Mouse (Mus musculus): ENCODE results near the gene Dnmt3b. TPM values are rescaled to one million over a fixed set of nuclear protein-coding genes. Genes with fewer than 3 reads are reported as not detected.

Gene Dnmt3b
- polyA plus RNA-seq (2014; fragmentation: Nextera tagmentation; extraction: Ambion mirVana), result 7.0 and 7.6 TPM in 2 replicates

- DNase-seq (ENCODE audit: low spot score) (peak; percentile 79), ATAC-seq (ENCODE audit: low read depth) (peak; percentile 88)
- WGBS, result 1% methylated on average over 17 of the region's 93 CpGs
- Histone ChIP-seq H3K9me3 (ENCODE audit: control insufficient read depth, low read length) (no peaks in the 10 kb centered on the region), H3K27me3 (replicated peaks; ENCODE audit: control insufficient read depth, insufficient read depth, low read length) (no peaks in the 10 kb centered on the region), H3K4me1 (ENCODE audit: control insufficient read depth, insufficient read depth, low read length) (peaks cover 5% of the 10 kb centered on the region; the same call in 1 of the 2 replicates), H3K27ac (replicated peaks; ENCODE audit: low read depth, low read length) (peak within 1 kb of the TSS; percentile 33; the same call in 1 of the 2 replicates), H3K4me3 (ENCODE audit: low read depth, low read length) (peak within 1 kb of the TSS; percentile 79), H3K36me3 (ENCODE audit: control insufficient read depth, insufficient read depth, low read length) (no peaks in the 10 kb centered on the region), H3K4me2 (ENCODE audit: low read depth, low read length) (peak within 1 kb of the TSS; percentile 95), H3K9ac (ENCODE audit: low read depth, low read length) (peak within 1 kb of the TSS; percentile 84)
These were observed at the start of gene Dnmt3b for GRCm38 (mm10) chr2:153649298-153650013. Dnmt3b (plus strand) TSS chr2:153649450.

GRCm38 (mm10) chr2:153600021-153600666 lies 49.1 kb upstream of the Dnmt3b start:
- Histone ChIP-seq H3K9ac (ENCODE audit: low read depth, low read length) (no peak overlapping the region), H3K4me3 (ENCODE audit: low read depth, low read length) (no peak overlapping the region), H3K27me3 (replicated peaks; ENCODE audit: control insufficient read depth, insufficient read depth, low read length) (no peaks in the 10 kb centered on the region), H3K27ac (replicated peaks; ENCODE audit: low read depth, low read length) (no peak overlapping the region), H3K9me3 (ENCODE audit: control insufficient read depth, low read length) (no peaks in the 10 kb centered on the region), H3K4me1 (ENCODE audit: control insufficient read depth, insufficient read depth, low read length) (no peaks in the 10 kb centered on the region), H3K4me2 (ENCODE audit: low read depth, low read length) (no peak overlapping the region), H3K36me3 (ENCODE audit: control insufficient read depth, insufficient read depth, low read length) (no peaks in the 10 kb centered on the region)
- 58% methylated on average over 6 of the region's 6 CpGs for WGBS
- ATAC-seq (ENCODE audit: low read depth) (peak; percentile 57; the same call in 1 of the 2 replicates), DNase-seq (ENCODE audit: low spot score) (peak; percentile 43)

GRCm38 (mm10) chr2:153600667-153601648 lies 48.3 kb upstream of the Dnmt3b start:
- no peaks in the 10 kb centered on the region for H3K9me3 ChIP-seq (ENCODE audit: control insufficient read depth, low read length)
- H3K4me3 ChIP-seq (ENCODE audit: low read depth, low read length), result no peak overlapping the region
- no peak for DNase-seq (ENCODE audit: low spot score)
- no peaks in the 10 kb centered on the region for H3K36me3 ChIP-seq (ENCODE audit: control insufficient read depth, insufficient read depth, low read length)
- no peaks in the 10 kb centered on the region for H3K4me1 ChIP-seq (ENCODE audit: control insufficient read depth, insufficient read depth, low read length)
- WGBS, result 59% methylated on average over 16 of the region's 16 CpGs
- no peak overlapping the region for H3K27ac ChIP-seq (replicated peaks; ENCODE audit: low read depth, low read length)
- no peak for ATAC-seq (ENCODE audit: low read depth)
- no peak overlapping the region for H3K9ac ChIP-seq (ENCODE audit: low read depth, low read length)
- no peak overlapping the region for H3K4me2 ChIP-seq (ENCODE audit: low read depth, low read length)
- no peaks in the 10 kb centered on the region for H3K27me3 ChIP-seq (replicated peaks; ENCODE audit: control insufficient read depth, insufficient read depth, low read length)

GRCm38 (mm10) chr2:153603724-153604123 lies 45.5 kb upstream of the Dnmt3b start:
- DNase-seq (ENCODE audit: low spot score), result no peak
- 45% methylated on average over 4 of the region's 4 CpGs for WGBS

GRCm38 (mm10) chr2:153606421-153606820 lies 42.8 kb upstream of the Dnmt3b start:
- H3K27me3 ChIP-seq (replicated peaks; ENCODE audit: control insufficient read depth, insufficient read depth, low read length), result no peaks in the 10 kb centered on the region
- H3K27ac ChIP-seq (replicated peaks; ENCODE audit: low read depth, low read length), result no peak overlapping the region

More at GRCm38 (mm10) chr2:153603724-153604123, 45.5 kb upstream of the Dnmt3b start:
- no peak for ATAC-seq (ENCODE audit: low read depth)
- Histone ChIP-seq H3K27ac (replicated peaks; ENCODE audit: low read depth, low read length) (no peak overlapping the region), H3K9ac (ENCODE audit: low read depth, low read length) (no peak overlapping the region), H3K4me2 (ENCODE audit: low read depth, low read length) (no peak overlapping the region), H3K4me3 (ENCODE audit: low read depth, low read length) (no peak overlapping the region), H3K36me3 (ENCODE audit: control insufficient read depth, insufficient read depth, low read length) (no peaks in the 10 kb centered on the region), H3K9me3 (ENCODE audit: control insufficient read depth, low read length) (no peaks in the 10 kb centered on the region), H3K27me3 (replicated peaks; ENCODE audit: control insufficient read depth, insufficient read depth, low read length) (no peaks in the 10 kb centered on the region), H3K4me1 (ENCODE audit: control insufficient read depth, insufficient read depth, low read length) (no peaks in the 10 kb centered on the region)

GRCm38 (mm10) chr2:153607870-153608515 lies 41.3 kb upstream of the Dnmt3b start:
- DNase-seq (ENCODE audit: low spot score) (no peak), ATAC-seq (ENCODE audit: low read depth) (no peak)
- Histone ChIP-seq H3K27me3 (replicated peaks; ENCODE audit: control insufficient read depth, insufficient read depth, low read length) (no peaks in the 10 kb centered on the region), H3K36me3 (ENCODE audit: control insufficient read depth, insufficient read depth, low read length) (no peaks in the 10 kb centered on the region), H3K27ac (replicated peaks; ENCODE audit: low read depth, low read length) (no peak overlapping the region), H3K9ac (ENCODE audit: low read depth, low read length) (no peak overlapping the region), H3K4me3 (ENCODE audit: low read depth, low read length) (no peak overlapping the region), H3K9me3 (ENCODE audit: control insufficient read depth, low read length) (no peaks in the 10 kb centered on the region), H3K4me1 (ENCODE audit: control insufficient read depth, insufficient read depth, low read length) (peaks cover 13% of the 10 kb centered on the region), H3K4me2 (ENCODE audit: low read depth, low read length) (no peak overlapping the region)
- 78% methylated on average over 13 of the region's 13 CpGs for WGBS

More at GRCm38 (mm10) chr2:153606421-153606820, 42.8 kb upstream of the Dnmt3b start:
- Histone ChIP-seq H3K9me3 (ENCODE audit: control insufficient read depth, low read length) (no peaks in the 10 kb centered on the region), H3K36me3 (ENCODE audit: control insufficient read depth, insufficient read depth, low read length) (no peaks in the 10 kb centered on the region), H3K9ac (ENCODE audit: low read depth, low read length) (no peak overlapping the region), H3K4me2 (ENCODE audit: low read depth, low read length) (no peak overlapping the region), H3K4me1 (ENCODE audit: control insufficient read depth, insufficient read depth, low read length) (peaks cover 8% of the 10 kb centered on the region; the same call in 1 of the 2 replicates), H3K4me3 (ENCODE audit: low read depth, low read length) (no peak overlapping the region)
- ATAC-seq (ENCODE audit: low read depth), result no peak
- no peak for DNase-seq (ENCODE audit: low spot score)
- WGBS, result 80% methylated on average over 3 of the region's 3 CpGs

- H3K9me3 ChIP-seq (ENCODE audit: control insufficient read depth, low read length), result no peaks in the 10 kb centered on the region
- DNase-seq (ENCODE audit: low spot score) (no peak), ATAC-seq (ENCODE audit: low read depth) (no peak)
- no peaks in the 10 kb centered on the region for H3K27me3 ChIP-seq (replicated peaks; ENCODE audit: control insufficient read depth, insufficient read depth, low read length)
- no peak overlapping the region for H3K27ac ChIP-seq (replicated peaks; ENCODE audit: low read depth, low read length)
- peaks cover 13% of the 10 kb centered on the region for H3K4me1 ChIP-seq (ENCODE audit: control insufficient read depth, insufficient read depth, low read length)
- H3K36me3 ChIP-seq (ENCODE audit: control insufficient read depth, insufficient read depth, low read length), result no peaks in the 10 kb centered on the region
- H3K4me2 ChIP-seq (ENCODE audit: low read depth, low read length), result no peak overlapping the region
- no peak overlapping the region for H3K4me3 ChIP-seq (ENCODE audit: low read depth, low read length)
- WGBS, result 71% methylated on average over 7 of the region's 8 CpGs
- H3K9ac ChIP-seq (ENCODE audit: low read depth, low read length), result no peak overlapping the region
These were observed 40.2 kb upstream of the Dnmt3b start for GRCm38 (mm10) chr2:153609058-153609457.

- Histone ChIP-seq H3K9me3 (ENCODE audit: control insufficient read depth, low read length) (no peaks in the 10 kb centered on the region), H3K27ac (replicated peaks; ENCODE audit: low read depth, low read length) (no peak overlapping the region), H3K9ac (ENCODE audit: low read depth, low read length) (no peak overlapping the region), H3K36me3 (ENCODE audit: control insufficient read depth, insufficient read depth, low read length) (no peaks in the 10 kb centered on the region), H3K4me3 (ENCODE audit: low read depth, low read length) (no peak overlapping the region), H3K27me3 (replicated peaks; ENCODE audit: control insufficient read depth, insufficient read depth, low read length) (no peaks in the 10 kb centered on the region), H3K4me2 (ENCODE audit: low read depth, low read length) (no peak overlapping the region), H3K4me1 (ENCODE audit: control insufficient read depth, insufficient read depth, low read length) (peaks cover 13% of the 10 kb centered on the region)
- peak; percentile 78 for ATAC-seq (ENCODE audit: low read depth)
- WGBS, result 6% methylated on average over 8 of the region's 9 CpGs
- DNase-seq (ENCODE audit: low spot score), result peak; percentile 80
These were observed 39.7 kb upstream of the Dnmt3b start for GRCm38 (mm10) chr2:153609548-153609947.
